Mouse (Mus musculus) midbrain, embryonic 12.5 days (tissue): ENCODE results near the gene Gm49776. TPM values are rescaled to one million over a fixed set of nuclear protein-coding genes. Genes with fewer than 3 reads are reported as not detected.
"Not testable (repeated sequence)": the region's sequence is repeated elsewhere in the genome, so short reads cannot be mapped to it uniquely, and the experiment has no call there.

ENCODE experiments used
- ATAC-seq: fragments of 200-750 bp; cut with Nextera tagmentation; 2 replicates; pipeline ENCODE4 v1.8.0; 2017; ENCODE audit warnings: low read depth, moderate TSS enrichment, moderate library complexity; ENCODE audit not compliant: low FRiP score
- H3K27ac ChIP-seq: fragments of 300-500 bp; sonication (generic); replicated peaks from 2 replicates; pipeline ENCODE4 v1.5.1; 2016; ENCODE audit warnings: mild to moderate bottlenecking
- H3K27me3 ChIP-seq: fragments of 300-500 bp; sonication (generic); 2 replicates; pipeline ENCODE4 v1.6.1; 2016; ENCODE audit warnings: mild to moderate bottlenecking
- H3K36me3 ChIP-seq: fragments of 300-500 bp; sonication (generic); 2 replicates; pipeline ENCODE4 v1.6.1; 2016
- H3K4me1 ChIP-seq: fragments of 300-500 bp; sonication (generic); 2 replicates; pipeline ENCODE4 v1.6.1; 2016
- H3K4me2 ChIP-seq: fragments of 300-500 bp; sonication (generic); replicated peaks from 2 replicates; pipeline ENCODE4 v1.6.1; 2016; ENCODE audit warnings: mild to moderate bottlenecking, moderate library complexity
- H3K4me3 ChIP-seq: fragments of 300-500 bp; sonication (generic); 2 replicates; pipeline ENCODE4 v1.5.1; 2016; ENCODE audit warnings: mild to moderate bottlenecking
- H3K9ac ChIP-seq: fragments of 300-500 bp; sonication (generic); replicated peaks from 2 replicates; pipeline ENCODE4 v1.6.1; 2016; ENCODE audit warnings: mild to moderate bottlenecking, moderate library complexity
- H3K9me3 ChIP-seq: fragments of 300-500 bp; sonication (generic); 2 replicates; pipeline ENCODE4 v1.6.1; 2016; ENCODE audit warnings: mild to moderate bottlenecking
- WGBS: fragments of 180-500 bp; shearing (Covaris S2); methylation state at CpG from one replicate; pipeline ENCODE4 v1.1.7; 2016; 5-methylcytosine and 5-hydroxymethylcytosine counted together
- polyA plus RNA-seq: library from polyadenylated mRNA; unstranded; fragments of >200 nt; fragmentation: Nextera tagmentation; extraction: Ambion mirVana; gene quantifications from 2 replicates; pipeline ENCODE4 v1.2.1, GENCODE M21; 2016

The Gm49776 gene
- polyA plus RNA-seq = 1.9 and 3.3 TPM in 2 replicates

GRCm38 (mm10) chr16:18258221-18258620, at the start of gene Gm49776:
TSS of gene Gm49776 (minus strand) at chr16:18258321.
- Histone ChIP-seq H3K9me3 (no peaks in the 10 kb centered on the region), H3K36me3 (peaks cover 92% of the 10 kb centered on the region), H3K9ac (no peak within 1 kb of the TSS), H3K4me1 (no peaks in the 10 kb centered on the region), H3K27me3 (no peaks in the 10 kb centered on the region), H3K4me2 (no peak within 1 kb of the TSS), H3K27ac (no peak within 1 kb of the TSS), H3K4me3 (no peak within 1 kb of the TSS)
- ATAC-seq = no peak
- 94% methylated on average over 2 of the region's 2 CpGs for WGBS

GRCm38 (mm10) chr16:18289614-18290013, 31.5 kb upstream of the Gm49776 start:
- not testable (repeated sequence) for ATAC-seq, H3K9ac ChIP-seq, H3K9me3 ChIP-seq, H3K27me3 ChIP-seq
- WGBS = 5% methylated on average over 10 of the region's 10 CpGs
- Histone ChIP-seq H3K36me3 (peaks cover 11% of the 10 kb centered on the region), H3K27ac (0 out of 2 replicates have a peak overlapping the region, but pooled peaks have one; percentile 42), H3K4me2 (peak overlapping the region; percentile 96), H3K4me1 (peaks cover 31% of the 10 kb centered on the region), H3K4me3 (peak overlapping the region; percentile 82)

GRCm38 (mm10) chr16:18289067-18289588, 31.0 kb upstream of the Gm49776 start, which contains the start of gene Dgcr8:
TSS of gene Dgcr8 (minus strand) at chr16:18289246.
- Histone ChIP-seq H3K9ac (peak within 1 kb of the TSS; percentile 91), H3K36me3 (peaks cover 15% of the 10 kb centered on the region), H3K9me3 (no peaks in the 10 kb centered on the region), H3K4me1 (peaks cover 31% of the 10 kb centered on the region), H3K27ac (peak within 1 kb of the TSS; percentile 82), H3K27me3 (no peaks in the 10 kb centered on the region), H3K4me2 (peak within 1 kb of the TSS; percentile 96), H3K4me3 (peak within 1 kb of the TSS; percentile 82)
- peak; percentile 100 for ATAC-seq
- WGBS = 1% methylated on average over 63 of the region's 71 CpGs

- Histone ChIP-seq H3K4me1 (peaks cover 31% of the 10 kb centered on the region), H3K9ac (peak overlapping the region; percentile 91), H3K4me3 (peak overlapping the region; percentile 82), H3K4me2 (peak overlapping the region; percentile 96), H3K27me3 (no peaks in the 10 kb centered on the region), H3K36me3 (peaks cover 20% of the 10 kb centered on the region), H3K9me3 (no peaks in the 10 kb centered on the region), H3K27ac (peak overlapping the region; percentile 82)
- WGBS = under 1% methylated on average over 30 of the region's 31 CpGs
- ATAC-seq = peak; percentile 81
Measured at GRCm38 (mm10) chr16:18288581-18289061, 30.5 kb upstream of the Gm49776 start.

- H3K27ac ChIP-seq = peak overlapping the region; percentile 82
- H3K4me3 ChIP-seq = peak overlapping the region; percentile 82
- ATAC-seq = no peak
- H3K4me1 ChIP-seq = peaks cover 31% of the 10 kb centered on the region
- peak overlapping the region; percentile 91 for H3K9ac ChIP-seq
- peaks cover 25% of the 10 kb centered on the region for H3K36me3 ChIP-seq
- H3K4me2 ChIP-seq = peak overlapping the region; percentile 96
- H3K27me3 ChIP-seq = no peaks in the 10 kb centered on the region
- H3K9me3 ChIP-seq = no peaks in the 10 kb centered on the region
- 0% methylated on average over 4 of the region's 4 CpGs for WGBS
Measured at GRCm38 (mm10) chr16:18288166-18288565, 30.0 kb upstream of the Gm49776 start.

- Histone ChIP-seq H3K27me3 (no peaks in the 10 kb centered on the region), H3K27ac (no peak overlapping the region), H3K4me1 (no peaks in the 10 kb centered on the region), H3K9ac (no peak overlapping the region), H3K4me3 (no peak overlapping the region), H3K4me2 (no peak overlapping the region), H3K36me3 (peaks cover 93% of the 10 kb centered on the region), H3K9me3 (no peaks in the 10 kb centered on the region)
- WGBS = 70% methylated on average over 2 of the region's 2 CpGs
- no peak for ATAC-seq
Measured at GRCm38 (mm10) chr16:18275166-18275565, 17.0 kb upstream of the Gm49776 start.

- no peak overlapping the region for H3K27ac ChIP-seq
- H3K4me2 ChIP-seq = no peak overlapping the region
- no peak overlapping the region for H3K4me3 ChIP-seq
- WGBS = 96% methylated on average over 5 of the region's 5 CpGs
- no peaks in the 10 kb centered on the region for H3K4me1 ChIP-seq
- no peak overlapping the region for H3K9ac ChIP-seq
- no peaks in the 10 kb centered on the region for H3K9me3 ChIP-seq
- ATAC-seq = no peak
- peaks cover 82% of the 10 kb centered on the region for H3K36me3 ChIP-seq
- H3K27me3 ChIP-seq = no peaks in the 10 kb centered on the region
Measured at GRCm38 (mm10) chr16:18268182-18268581, 10.1 kb upstream of the Gm49776 start.

GRCm38 (mm10) chr16:18265024-18265423, 6.9 kb upstream of the Gm49776 start:
- 90% methylated on average over 2 of the region's 2 CpGs for WGBS
- H3K27me3 ChIP-seq = no peaks in the 10 kb centered on the region
- H3K27ac ChIP-seq = no peak overlapping the region
- no peak overlapping the region for H3K4me3 ChIP-seq
- no peak for ATAC-seq
- H3K4me2 ChIP-seq = no peak overlapping the region
- no peaks in the 10 kb centered on the region for H3K9me3 ChIP-seq
- H3K36me3 ChIP-seq = peaks cover 78% of the 10 kb centered on the region
- H3K4me1 ChIP-seq = no peaks in the 10 kb centered on the region
- H3K9ac ChIP-seq = no peak overlapping the region

GRCm38 (mm10) chr16:18253866-18254265, 4.3 kb downstream of the Gm49776 start:
- H3K27ac ChIP-seq = no peak overlapping the region
- 90% methylated on average over 1 of the region's 1 CpGs for WGBS
- H3K9me3 ChIP-seq = no peaks in the 10 kb centered on the region
- no peak for ATAC-seq
- H3K27me3 ChIP-seq = no peaks in the 10 kb centered on the region
- no peak overlapping the region for H3K4me3 ChIP-seq
- peaks cover 26% of the 10 kb centered on the region for H3K4me1 ChIP-seq
- H3K9ac ChIP-seq = no peak overlapping the region
- peaks cover 81% of the 10 kb centered on the region for H3K36me3 ChIP-seq
- H3K4me2 ChIP-seq = no peak overlapping the region

- peaks cover 26% of the 10 kb centered on the region for H3K4me1 ChIP-seq
- WGBS = 90% methylated on average over 6 of the region's 6 CpGs
- H3K27ac ChIP-seq = no peak overlapping the region
- no peak overlapping the region for H3K4me3 ChIP-seq
- H3K36me3 ChIP-seq = peaks cover 72% of the 10 kb centered on the region
- H3K9me3 ChIP-seq = no peaks in the 10 kb centered on the region
- no peak overlapping the region for H3K4me2 ChIP-seq
- ATAC-seq = no peak
- no peaks in the 10 kb centered on the region for H3K27me3 ChIP-seq
- H3K9ac ChIP-seq = no peak overlapping the region
Measured at GRCm38 (mm10) chr16:18252736-18253135, 5.4 kb downstream of the Gm49776 start.

GRCm38 (mm10) chr16:18250828-18251790, 7.0 kb downstream of the Gm49776 start:
- WGBS = 68% methylated on average over 10 of the region's 10 CpGs
- H3K27me3 ChIP-seq = no peaks in the 10 kb centered on the region
- no peak for ATAC-seq
- H3K4me3 ChIP-seq = peak overlapping the region; percentile 96; the same call in 1 of the 2 replicates
- H3K9me3 ChIP-seq = no peaks in the 10 kb centered on the region
- H3K4me1 ChIP-seq = peaks cover 40% of the 10 kb centered on the region
- H3K27ac ChIP-seq = peak overlapping the region; percentile 8
- peak overlapping the region; percentile 93 for H3K4me2 ChIP-seq
- H3K9ac ChIP-seq = peak overlapping the region; percentile 92; the same call in 1 of the 2 replicates
- H3K36me3 ChIP-seq = peaks cover 64% of the 10 kb centered on the region

GRCm38 (mm10) chr16:18250231-18250630, 7.9 kb downstream of the Gm49776 start:
- Histone ChIP-seq H3K9ac (peak overlapping the region; percentile 92), H3K4me2 (peak overlapping the region; percentile 93), H3K4me1 (peaks cover 42% of the 10 kb centered on the region), H3K9me3 (no peaks in the 10 kb centered on the region), H3K36me3 (peaks cover 65% of the 10 kb centered on the region), H3K27me3 (no peaks in the 10 kb centered on the region), H3K4me3 (peak overlapping the region; percentile 96), H3K27ac (peak overlapping the region; percentile 92; the same call in 1 of the 2 replicates)
- WGBS = 53% methylated on average over 4 of the region's 4 CpGs
- ATAC-seq = no peak
